Mouse (Mus musculus): ENCODE data around the gene Cpd. TPM values are rescaled to one million over a fixed set of nuclear protein-coding genes. Genes with fewer than 3 reads are reported as not detected.

Cpd gene
- polyA plus RNA-seq, 1 experiment = 5.3 TPM

GRCm38 (mm10) chr11:76884451-76884850, 37.6 kb upstream of the Cpd start:
- no peak for TF ChIP-seq POLR2A (IDR thresholded peaks at IDR 0.05; ENCODE audit: borderline replicate concordance, control insufficient read depth, low read depth, low read length)
- no peak for TF ChIP-seq CTCF (IDR thresholded peaks at IDR 0.05; ENCODE audit: control insufficient read depth, insufficient read depth, low read length)
- Histone ChIP-seq H3K4me3 (replicated peaks; ENCODE audit: control insufficient read depth, low read depth, low read length) (no peak overlapping the region), H3K4me1 (ENCODE audit: control insufficient read depth, insufficient read depth, low read length) (peaks cover 1% of the 10 kb centered on the region; the same call in 1 of the 2 replicates), H3K27ac (ENCODE audit: control insufficient read depth, insufficient read depth, low read depth, low read length, poor library complexity) (peak overlapping the region; percentile 79)
- WGBS = 42% methylated on average over 5 of the region's 5 CpGs

- Histone ChIP-seq H3K4me3 (replicated peaks; ENCODE audit: control insufficient read depth, low read depth, low read length) (no peak overlapping the region), H3K4me1 (ENCODE audit: control insufficient read depth, insufficient read depth, low read length) (peaks cover 1% of the 10 kb centered on the region; the same call in 1 of the 2 replicates), H3K27ac (ENCODE audit: control insufficient read depth, insufficient read depth, low read depth, low read length, poor library complexity) (peak overlapping the region; percentile 88)
- TF ChIP-seq POLR2A (IDR thresholded peaks at IDR 0.05; ENCODE audit: borderline replicate concordance, control insufficient read depth, low read depth, low read length) = no peak
- TF ChIP-seq CTCF (IDR thresholded peaks at IDR 0.05; ENCODE audit: control insufficient read depth, insufficient read depth, low read length) = no peak
- WGBS = 36% methylated on average over 5 of the region's 5 CpGs
These were observed 33.0 kb upstream of the Cpd start for GRCm38 (mm10) chr11:76879816-76880215.

- 45% methylated on average over 6 of the region's 6 CpGs for WGBS
- Histone ChIP-seq H3K27ac (ENCODE audit: control insufficient read depth, insufficient read depth, low read depth, low read length, poor library complexity) (no peak overlapping the region), H3K4me1 (ENCODE audit: control insufficient read depth, insufficient read depth, low read length) (no peaks in the 10 kb centered on the region; the same call in 1 of the 2 replicates), H3K4me3 (replicated peaks; ENCODE audit: control insufficient read depth, low read depth, low read length) (no peak overlapping the region)
- TF ChIP-seq CTCF (IDR thresholded peaks at IDR 0.05; ENCODE audit: control insufficient read depth, insufficient read depth, low read length) (no peak), POLR2A (IDR thresholded peaks at IDR 0.05; ENCODE audit: borderline replicate concordance, control insufficient read depth, low read depth, low read length) (no peak)
These were observed 27.9 kb upstream of the Cpd start for GRCm38 (mm10) chr11:76874766-76875165.

GRCm38 (mm10) chr11:76873865-76874264, 27.0 kb upstream of the Cpd start:
- Histone ChIP-seq H3K4me1 (ENCODE audit: control insufficient read depth, insufficient read depth, low read length) (no peaks in the 10 kb centered on the region; the same call in 1 of the 2 replicates), H3K27ac (ENCODE audit: control insufficient read depth, insufficient read depth, low read depth, low read length, poor library complexity) (no peak overlapping the region), H3K4me3 (replicated peaks; ENCODE audit: control insufficient read depth, low read depth, low read length) (no peak overlapping the region)
- no peak for TF ChIP-seq POLR2A (IDR thresholded peaks at IDR 0.05; ENCODE audit: borderline replicate concordance, control insufficient read depth, low read depth, low read length)
- WGBS = 78% methylated on average over 5 of the region's 5 CpGs

GRCm38 (mm10) chr11:76872556-76873234, 25.9 kb upstream of the Cpd start:
- no peak overlapping the region for H3K4me3 ChIP-seq (replicated peaks; ENCODE audit: control insufficient read depth, low read depth, low read length)
- H3K27ac ChIP-seq (ENCODE audit: control insufficient read depth, insufficient read depth, low read depth, low read length, poor library complexity) = no peak overlapping the region
- TF ChIP-seq POLR2A (IDR thresholded peaks at IDR 0.05; ENCODE audit: borderline replicate concordance, control insufficient read depth, low read depth, low read length) (no peak), CTCF (IDR thresholded peaks at IDR 0.05; ENCODE audit: control insufficient read depth, insufficient read depth, low read length) (no peak)
- no peaks in the 10 kb centered on the region for H3K4me1 ChIP-seq (ENCODE audit: control insufficient read depth, insufficient read depth, low read length)
- 73% methylated on average over 11 of the region's 11 CpGs for WGBS

- H3K4me3 ChIP-seq (replicated peaks; ENCODE audit: control insufficient read depth, low read depth, low read length) = no peak overlapping the region
- WGBS = 91% methylated on average over 3 of the region's 3 CpGs
- no peak for TF ChIP-seq POLR2A (IDR thresholded peaks at IDR 0.05; ENCODE audit: borderline replicate concordance, control insufficient read depth, low read depth, low read length)
- no peak for TF ChIP-seq CTCF (IDR thresholded peaks at IDR 0.05; ENCODE audit: control insufficient read depth, insufficient read depth, low read length)
- H3K27ac ChIP-seq (ENCODE audit: control insufficient read depth, insufficient read depth, low read depth, low read length, poor library complexity) = no peak overlapping the region
- H3K4me1 ChIP-seq (ENCODE audit: control insufficient read depth, insufficient read depth, low read length) = peaks cover 3% of the 10 kb centered on the region
These were observed 14.4 kb upstream of the Cpd start for GRCm38 (mm10) chr11:76861185-76861584.

- TF ChIP-seq CTCF (IDR thresholded peaks at IDR 0.05; ENCODE audit: control insufficient read depth, insufficient read depth, low read length) = no peak
- peaks cover 3% of the 10 kb centered on the region for H3K4me1 ChIP-seq (ENCODE audit: control insufficient read depth, insufficient read depth, low read length)
- peak overlapping the region; percentile 0 for H3K4me3 ChIP-seq (replicated peaks; ENCODE audit: control insufficient read depth, low read depth, low read length)
These were observed 12.4 kb upstream of the Cpd start for GRCm38 (mm10) chr11:76859261-76859660.

GRCm38 (mm10) chr11:76858781-76859180, 12.0 kb upstream of the Cpd start:
- peak overlapping the region; percentile 0 for H3K4me3 ChIP-seq (replicated peaks; ENCODE audit: control insufficient read depth, low read depth, low read length)
- peaks cover 3% of the 10 kb centered on the region for H3K4me1 ChIP-seq (ENCODE audit: control insufficient read depth, insufficient read depth, low read length)
- no peak for TF ChIP-seq CTCF (IDR thresholded peaks at IDR 0.05; ENCODE audit: control insufficient read depth, insufficient read depth, low read length)
- TF ChIP-seq POLR2A (IDR thresholded peaks at IDR 0.05; ENCODE audit: borderline replicate concordance, control insufficient read depth, low read depth, low read length) = no peak
- 14% methylated on average over 5 of the region's 5 CpGs for WGBS
- H3K27ac ChIP-seq (ENCODE audit: control insufficient read depth, insufficient read depth, low read depth, low read length, poor library complexity) = peak overlapping the region; percentile 36; the same call in 1 of the 2 replicates

More at GRCm38 (mm10) chr11:76859261-76859660, 12.4 kb upstream of the Cpd start:
- peak overlapping the region; percentile 36; the same call in 1 of the 2 replicates for H3K27ac ChIP-seq (ENCODE audit: control insufficient read depth, insufficient read depth, low read depth, low read length, poor library complexity)
- 4% methylated on average over 5 of the region's 5 CpGs for WGBS
